Comparison of ENCODE assay signal across 21 mouse cellular contexts in genomic region chr3:152163320-152163719, GRCm38 (mm10). TPM values are rescaled to one million over a fixed set of nuclear protein-coding genes. Genes with fewer than 3 reads are reported as not detected.
"Had no signal": no experiment of that assay in that cellular context is flagged by ENCODE, and none has a peak within 500 bp of the region (broad histone marks: within the 10 kb centered on the region; RNA-seq: fewer than 3 reads in every experiment).

No protein-coding gene starts in this region.

- H3K4me2 ChIP-seq: limb, embryonic 13.5 days; liver, embryonic 12.5 days; liver, embryonic 15.5 days; lung, embryonic 15.5 days; midbrain, embryonic 12.5 days; midbrain, embryonic 15.5 days; neural tube, embryonic 13.5 days had no signal

- H3K4me3 ChIP-seq: layer of hippocampus, adult 2 months; limb, embryonic 10.5 days; limb, embryonic 13.5 days; liver, embryonic 12.5 days; liver, embryonic 15.5 days; lung, embryonic 15.5 days; midbrain, embryonic 12.5 days; midbrain, embryonic 15.5 days; myocyte; neural tube, embryonic 13.5 days had no signal

- DNase-seq: kidney, adult 18-20 months; kidney, adult 9 months; kidney, postnatal 14 days; layer of hippocampus, adult 9-11 months; liver; lung, postnatal 14 days; retina, postnatal 1 day; right cerebral cortex, postnatal 25 days; thymus, postnatal 25 days had no signal

- ATAC-seq: liver, embryonic 12.5 days; midbrain, embryonic 15.5 days had no signal

- H3K27ac ChIP-seq: layer of hippocampus, adult 2 months; limb, embryonic 10.5 days; limb, embryonic 13.5 days; liver, embryonic 12.5 days; liver, embryonic 15.5 days; lung, embryonic 15.5 days; macrophage; midbrain, embryonic 12.5 days; midbrain, embryonic 15.5 days; neural tube, embryonic 13.5 days had no signal

- H3K9ac ChIP-seq: limb, embryonic 13.5 days; liver, embryonic 12.5 days; liver, embryonic 15.5 days; lung, embryonic 15.5 days; midbrain, embryonic 12.5 days; midbrain, embryonic 15.5 days; neural tube, embryonic 13.5 days had no signal

- H3K36me3 ChIP-seq: limb, embryonic 10.5 days; limb, embryonic 13.5 days; liver, embryonic 12.5 days; liver, embryonic 15.5 days; lung, embryonic 15.5 days; midbrain, embryonic 12.5 days; midbrain, embryonic 15.5 days; neural tube, embryonic 13.5 days had no signal

- H3K9me3 ChIP-seq: limb, embryonic 10.5 days; limb, embryonic 13.5 days; liver, embryonic 12.5 days; liver, embryonic 15.5 days; lung, embryonic 15.5 days; midbrain, embryonic 12.5 days; midbrain, embryonic 15.5 days; neural tube, embryonic 13.5 days had no signal

RNA-seq across cellular contexts. Expression of gene Gipc2, which starts 2.7 kb away (rescaled TPM):
- total RNA-seq: neutrophil, adult 5-6 weeks had no signal
- polyA plus RNA-seq: macrophage had no signal
